8 mouse cellular contexts compared by ENCODE assay signal in genomic region chr16:18876442-18877308, GRCm38 (mm10). TPM values are rescaled to one million over a fixed set of nuclear protein-coding genes. Genes with fewer than 3 reads are reported as not detected.
DNase-seq lines count a peak whose midpoint lies in the region; ATAC-seq lines count a peak whose summit lies in the region.

Gene Mrpl40 (minus strand): TSS chr16:18876862.
Gene Hira (plus strand): TSS chr16:18877037.

- under 1% methylated on average over 90 of the region's 93 CpGs for WGBS in forebrain, embryonic 11.5 days
- under 1% methylated on average over 89 of the region's 93 CpGs for WGBS in heart, embryonic 16.5 days
- under 1% methylated on average over 93 of the region's 93 CpGs for WGBS in liver, embryonic 15.5 days (ENCODE audit: insufficient replicate concordance)
- under 1% methylated on average over 93 of the region's 93 CpGs for WGBS in neural tube, embryonic 12.5 days

- H3K4me1 ChIP-seq in forebrain, embryonic 11.5 days (replicated peaks; ENCODE audit: control insufficient read depth, insufficient read depth, low read length), result peaks cover 4% of the 10 kb centered on the region; the same call in 1 of the 2 replicates
- peaks cover 12% of the 10 kb centered on the region for H3K4me1 ChIP-seq in heart, embryonic 16.5 days (ENCODE audit: control insufficient read depth, insufficient read depth, low read length)
- H3K4me1 ChIP-seq in liver, embryonic 15.5 days (replicated peaks), result peaks cover 43% of the 10 kb centered on the region
- peaks cover 20% of the 10 kb centered on the region; the same call in 1 of the 2 replicates for H3K4me1 ChIP-seq in neural tube, embryonic 12.5 days

- no peaks in the 10 kb centered on the region for H3K27me3 ChIP-seq in forebrain, embryonic 11.5 days (ENCODE audit: control insufficient read depth, insufficient read depth, low read length)
- H3K27me3 ChIP-seq in heart, embryonic 16.5 days (ENCODE audit: control insufficient read depth, insufficient read depth, low read length), result no peaks in the 10 kb centered on the region
- no peaks in the 10 kb centered on the region for H3K27me3 ChIP-seq in liver, embryonic 15.5 days
- H3K27me3 ChIP-seq in neural tube, embryonic 12.5 days (replicated peaks), result no peaks in the 10 kb centered on the region

- peaks cover 6% of the 10 kb centered on the region for H3K36me3 ChIP-seq in forebrain, embryonic 11.5 days (ENCODE audit: control insufficient read depth, insufficient read depth, low read length)
- H3K36me3 ChIP-seq in heart, embryonic 16.5 days (ENCODE audit: control insufficient read depth, insufficient read depth), result peaks cover 23% of the 10 kb centered on the region
- H3K36me3 ChIP-seq in liver, embryonic 15.5 days (replicated peaks), result peaks cover 46% of the 10 kb centered on the region
- peaks cover 33% of the 10 kb centered on the region for H3K36me3 ChIP-seq in neural tube, embryonic 12.5 days

- H3K9ac ChIP-seq in forebrain, embryonic 11.5 days (ENCODE audit: low read length), result peak within 1 kb of the TSS; percentile 92
- H3K9ac ChIP-seq in heart, embryonic 16.5 days (ENCODE audit: low read length), result peak within 1 kb of the TSS; percentile 91
- peak within 1 kb of the TSS; percentile 85 for H3K9ac ChIP-seq in liver, embryonic 15.5 days
- H3K9ac ChIP-seq in neural tube, embryonic 12.5 days, result peak within 1 kb of the TSS; percentile 90

- peak within 1 kb of the TSS; percentile 91 for H3K4me3 ChIP-seq in forebrain, embryonic 11.5 days (ENCODE audit: low read depth, low read length)
- H3K4me3 ChIP-seq in heart, embryonic 16.5 days (ENCODE audit: low read length), result peak within 1 kb of the TSS; percentile 90
- H3K4me3 ChIP-seq in liver, embryonic 15.5 days (replicated peaks), result peak within 1 kb of the TSS; percentile 93
- peak within 1 kb of the TSS; percentile 92 for H3K4me3 ChIP-seq in neural tube, embryonic 12.5 days

- H3K9me3 ChIP-seq in forebrain, embryonic 11.5 days (ENCODE audit: control insufficient read depth, low read length), result no peaks in the 10 kb centered on the region
- no peaks in the 10 kb centered on the region for H3K9me3 ChIP-seq in heart, embryonic 16.5 days (replicated peaks; ENCODE audit: control insufficient read depth, low read length)
- H3K9me3 ChIP-seq in liver, embryonic 15.5 days (replicated peaks), result no peaks in the 10 kb centered on the region
- no peaks in the 10 kb centered on the region for H3K9me3 ChIP-seq in neural tube, embryonic 12.5 days

- H3K4me2 ChIP-seq in forebrain, embryonic 11.5 days (ENCODE audit: low read depth, low read length, severe bottlenecking), result peak within 1 kb of the TSS; percentile 80
- H3K4me2 ChIP-seq in heart, embryonic 16.5 days (ENCODE audit: low read depth, low read length), result peak within 1 kb of the TSS; percentile 91
- H3K4me2 ChIP-seq in liver, embryonic 15.5 days, result peak within 1 kb of the TSS; percentile 93
- peak within 1 kb of the TSS; percentile 80 for H3K4me2 ChIP-seq in neural tube, embryonic 12.5 days (replicated peaks)

- peak; percentile 91 to 92 for DNase-seq in CD8-positive naive resting alpha-beta T cell, adult 2 months (ENCODE audit: low read depth in 2 of 2, low spot score in 2 of 2)
- DNase-seq in c-Kit-positive CD71-negative TER-119-negative erythroid progenitor cells, embryonic 14.5 days (ENCODE audit: low read depth), result peak; percentile 78
- peak; percentile 97 for DNase-seq in forebrain, embryonic 11.5 days (ENCODE audit: low spot score)
- DNase-seq in kidney, postnatal 36 days, result peak; percentile 96 to 97
- DNase-seq in telencephalon, adult 2 months (ENCODE audit: low read depth, low spot score), result peak; percentile 82

- ATAC-seq in forebrain, embryonic 11.5 days (replicated peaks; ENCODE audit: low FRiP score), result peak; percentile 93
- peak; percentile 97 for ATAC-seq in heart, embryonic 16.5 days (replicated peaks; ENCODE audit: extremely low read depth, insufficient read depth, low FRiP score)
- peak; percentile 92 for ATAC-seq in liver, embryonic 15.5 days (ENCODE audit: insufficient read depth)
- ATAC-seq in neural tube, embryonic 12.5 days (ENCODE audit: low FRiP score, low read depth), result peak; percentile 90

- peak within 1 kb of the TSS; percentile 92 for H3K27ac ChIP-seq in forebrain, embryonic 11.5 days (ENCODE audit: low read depth, low read length)
- peak within 1 kb of the TSS; percentile 95 for H3K27ac ChIP-seq in heart, embryonic 16.5 days (ENCODE audit: low read length)
- peak within 1 kb of the TSS; percentile 99 for H3K27ac ChIP-seq in liver, embryonic 15.5 days (replicated peaks)
- H3K27ac ChIP-seq in neural tube, embryonic 12.5 days, result peak within 1 kb of the TSS; percentile 82

RNA-seq across cellular contexts. Expression of gene Mrpl40, which starts in this region (rescaled TPM):
- polyA plus RNA-seq in forebrain, embryonic 11.5 days (2014; fragmentation: Nextera tagmentation; extraction: Ambion mirVana), result 99.7 and 101 TPM in 2 replicates
- 94.4 and 110 TPM in 2 replicates for polyA plus RNA-seq in heart, embryonic 16.5 days (2015; fragmentation: Nextera tagmentation; extraction: Ambion mirVana)
- 52.6 and 57.8 TPM in 2 replicates for polyA plus RNA-seq in liver, embryonic 15.5 days (2015; fragmentation: Nextera tagmentation; extraction: Ambion mirVana)
- 85.8 and 90.4 TPM in 2 replicates for polyA plus RNA-seq in neural tube, embryonic 12.5 days (2016; fragmentation: Nextera tagmentation; extraction: Ambion mirVana)

RNA-seq across cellular contexts. Expression of gene Hira, which starts in this region (rescaled TPM):
- polyA plus RNA-seq in forebrain, embryonic 11.5 days (2014; fragmentation: Nextera tagmentation; extraction: Ambion mirVana), result 16.0 and 16.7 TPM in 2 replicates
- polyA plus RNA-seq in heart, embryonic 16.5 days (2015; fragmentation: Nextera tagmentation; extraction: Ambion mirVana), result 8.0 and 9.0 TPM in 2 replicates
- 5.4 and 6.7 TPM in 2 replicates for polyA plus RNA-seq in liver, embryonic 15.5 days (2015; fragmentation: Nextera tagmentation; extraction: Ambion mirVana)
- 23.7 and 24.6 TPM in 2 replicates for polyA plus RNA-seq in neural tube, embryonic 12.5 days (2016; fragmentation: Nextera tagmentation; extraction: Ambion mirVana)

Comparison
In these comparisons a context has a peak if more than half of its experiments do, and no peak if none do; other contexts are left out.
1. Peak in every context shown above with its lines: DNase-seq, ATAC-seq, H3K4me3 ChIP-seq and H3K27ac ChIP-seq.